Mouse (Mus musculus) megakaryocyte, embryonic 14.5 days (primary cell): Measurements from ENCODE around the gene Lax1. TPM values are rescaled to one million over a fixed set of nuclear protein-coding genes. Genes with fewer than 3 reads are reported as not detected.
"Not testable (repeated sequence)": the region's sequence is repeated elsewhere in the genome, so short reads cannot be mapped to it uniquely, and the experiment has no call there.

Experiments
- H3K27me3 ChIP-seq: replicated peaks from 2 replicates; pipeline ENCODE3; 2012; ENCODE audit warnings: inconsistent platforms
- H3K36me3 ChIP-seq: replicated peaks from 2 replicates; pipeline ENCODE3; 2012; ENCODE audit warnings: low read length, inconsistent platforms, mixed read lengths
- H3K4me1 ChIP-seq: 2 replicates; pipeline ENCODE4 v1.6.1; 2012; ENCODE audit warnings: inconsistent platforms
- H3K4me3 ChIP-seq: replicated peaks from 2 replicates; pipeline ENCODE3; 2012; ENCODE audit warnings: moderate library complexity, mild to moderate bottlenecking, inconsistent platforms
- H3K9me3 ChIP-seq: 2 replicates; pipeline ENCODE4 v1.6.1; 2012; ENCODE audit warnings: inconsistent platforms
- FLI1 ChIP-seq: IDR thresholded peaks from 2 replicates; pipeline ENCODE4 v1.6.1; 2012; ENCODE audit warnings: low read length, inconsistent platforms, mixed read lengths
- GATA1 ChIP-seq: IDR thresholded peaks from 3 replicates; pipeline ENCODE4 v1.6.1; 2012; ENCODE audit warnings: mixed read lengths, low read length, inconsistent platforms, borderline replicate concordance
- polyA plus RNA-seq: library from polyadenylated mRNA; stranded (reverse); fragments of >175 nt; gene quantifications from 2 replicates; pipeline ENCODE4 v1.2.3, GENCODE M21; 2012; ENCODE audit warnings: low replicate concordance; ENCODE audit not compliant: insufficient read depth

Lax1 gene
- polyA plus RNA-seq, 1 experiment, result 0.47 TPM

GRCm38 (mm10) chr1:133713009-133713370 lies 23.1 kb upstream of the Lax1 start:
- peaks cover 74% of the 10 kb centered on the region for H3K36me3 ChIP-seq
- TF ChIP-seq GATA1 (no peak), FLI1 (no peak)
- H3K4me1 ChIP-seq, result 0 out of 2 replicates have a peak, but pooled peaks cover 3% of the 10 kb centered on the region
- no peaks in the 10 kb centered on the region for H3K9me3 ChIP-seq
- H3K27me3 ChIP-seq, result no peaks in the 10 kb centered on the region
- H3K4me3 ChIP-seq, result no peak overlapping the region

GRCm38 (mm10) chr1:133712288-133713008 lies 22.5 kb upstream of the Lax1 start:
- H3K4me1 ChIP-seq, result 0 out of 2 replicates have a peak, but pooled peaks cover 3% of the 10 kb centered on the region
- no peak overlapping the region for H3K4me3 ChIP-seq
- TF ChIP-seq FLI1 (no peak), GATA1 (no peak)
- H3K36me3 ChIP-seq, result peaks cover 74% of the 10 kb centered on the region
- H3K27me3 ChIP-seq, result no peaks in the 10 kb centered on the region
- H3K9me3 ChIP-seq, result no peaks in the 10 kb centered on the region

GRCm38 (mm10) chr1:133711376-133711775 lies 21.5 kb upstream of the Lax1 start:
- Histone ChIP-seq H3K27me3 (no peaks in the 10 kb centered on the region), H3K4me1 (0 out of 2 replicates have a peak, but pooled peaks cover under 1% of the 10 kb centered on the region), H3K4me3 (no peak overlapping the region), H3K36me3 (peaks cover 73% of the 10 kb centered on the region), H3K9me3 (no peaks in the 10 kb centered on the region)
- TF ChIP-seq GATA1 (no peak), FLI1 (no peak)

GRCm38 (mm10) chr1:133710895-133711294 lies 21.0 kb upstream of the Lax1 start:
- Histone ChIP-seq H3K27me3 (no peaks in the 10 kb centered on the region), H3K36me3 (peaks cover 74% of the 10 kb centered on the region), H3K4me3 (no peak overlapping the region), H3K9me3 (no peaks in the 10 kb centered on the region), H3K4me1 (no peaks in the 10 kb centered on the region)
- TF ChIP-seq GATA1 (no peak), FLI1 (no peak)

- H3K27me3 ChIP-seq, result no peaks in the 10 kb centered on the region
- no peaks in the 10 kb centered on the region for H3K9me3 ChIP-seq
- H3K36me3 ChIP-seq, result peaks cover 68% of the 10 kb centered on the region
- TF ChIP-seq FLI1, result no peak
- H3K4me1 ChIP-seq, result no peaks in the 10 kb centered on the region
- H3K4me3 ChIP-seq, result no peak overlapping the region
These were observed 19.4 kb upstream of the Lax1 start for GRCm38 (mm10) chr1:133709292-133709691.

- not testable (repeated sequence) for H3K4me3 ChIP-seq, H3K9me3 ChIP-seq, H3K27me3 ChIP-seq, H3K4me1 ChIP-seq
- H3K36me3 ChIP-seq, result peaks cover 29% of the 10 kb centered on the region
These were observed 11.9 kb upstream of the Lax1 start for GRCm38 (mm10) chr1:133701824-133702223.

GRCm38 (mm10) chr1:133697935-133698620 lies 8.2 kb upstream of the Lax1 start:
- H3K4me3 ChIP-seq, result no peak overlapping the region
- peaks cover 30% of the 10 kb centered on the region for H3K4me1 ChIP-seq
- H3K9me3 ChIP-seq, result no peaks in the 10 kb centered on the region
- H3K36me3 ChIP-seq, result peaks cover 5% of the 10 kb centered on the region
- TF ChIP-seq GATA1 (no peak), FLI1 (no peak)
- H3K27me3 ChIP-seq, result no peaks in the 10 kb centered on the region

GRCm38 (mm10) chr1:133695901-133696300 lies 6.0 kb upstream of the Lax1 start:
- no peak overlapping the region for H3K4me3 ChIP-seq
- no peaks in the 10 kb centered on the region for H3K9me3 ChIP-seq
- TF ChIP-seq FLI1 (no peak), GATA1 (no peak)
- H3K4me1 ChIP-seq, result peaks cover 35% of the 10 kb centered on the region
- H3K27me3 ChIP-seq, result no peaks in the 10 kb centered on the region
- H3K36me3 ChIP-seq, result no peaks in the 10 kb centered on the region

- TF ChIP-seq FLI1, result no peak
- TF ChIP-seq GATA1, result no peak
- no peaks in the 10 kb centered on the region for H3K36me3 ChIP-seq
- no peaks in the 10 kb centered on the region for H3K27me3 ChIP-seq
- peaks cover 43% of the 10 kb centered on the region for H3K4me1 ChIP-seq
- H3K9me3 ChIP-seq, result no peaks in the 10 kb centered on the region
- peak overlapping the region; percentile 48 for H3K4me3 ChIP-seq
These were observed 5.0 kb upstream of the Lax1 start for GRCm38 (mm10) chr1:133694876-133695275.

- TF ChIP-seq FLI1 (no peak), GATA1 (no peak)
- H3K4me1 ChIP-seq, result peaks cover 48% of the 10 kb centered on the region
These were observed 4.4 kb upstream of the Lax1 start for GRCm38 (mm10) chr1:133694301-133694700.

More at GRCm38 (mm10) chr1:133694301-133694700, 4.4 kb upstream of the Lax1 start:
- no peaks in the 10 kb centered on the region for H3K9me3 ChIP-seq
- H3K4me3 ChIP-seq, result no peak overlapping the region
- no peaks in the 10 kb centered on the region for H3K27me3 ChIP-seq
- H3K36me3 ChIP-seq, result no peaks in the 10 kb centered on the region
